Mouse (Mus musculus) lung, postnatal 0 days (tissue): ENCODE data around the gene Oxsm. TPM values are rescaled to one million over a fixed set of nuclear protein-coding genes. Genes with fewer than 3 reads are reported as not detected.

Source experiments
- ATAC-seq: fragments of 200-750 bp; cut with Nextera tagmentation; 2 replicates; pipeline ENCODE4 v1.8.0; 2017; ENCODE audit warnings: moderate library complexity
- DNase-seq: peaks from one replicate; pipeline ENCODE4 v3.0.0-alpha.2; 2016; ENCODE audit warnings: low spot score
- H3K27ac ChIP-seq: fragments of 300-500 bp; sonication (generic); 2 replicates; pipeline ENCODE4 v1.5.1; 2014; ENCODE audit warnings: antibody characterized with exemption, mild to moderate bottlenecking, low read length, mixed read lengths
- H3K27me3 ChIP-seq: fragments of 300-500 bp; sonication (generic); replicated peaks from 2 replicates; pipeline ENCODE4 v1.6.1; 2014; ENCODE audit warnings: low read length, mixed read lengths; ENCODE audit not compliant: insufficient read depth
- H3K36me3 ChIP-seq: fragments of 300-500 bp; sonication (generic); 2 replicates; pipeline ENCODE4 v1.6.1; 2014; ENCODE audit warnings: low read length, mixed read lengths; ENCODE audit not compliant: insufficient read depth
- H3K4me1 ChIP-seq: fragments of 300-500 bp; sonication (generic); 2 replicates; pipeline ENCODE4 v1.6.1; 2014; ENCODE audit warnings: antibody characterized with exemption, low read depth, low read length, mixed read lengths; ENCODE audit not compliant: insufficient read depth
- H3K4me2 ChIP-seq: fragments of 300-500 bp; sonication (generic); replicated peaks from 2 replicates; pipeline ENCODE4 v1.6.1; 2014; ENCODE audit warnings: low read depth, mild to moderate bottlenecking, low read length, moderate library complexity, mixed read lengths
- H3K4me3 ChIP-seq: fragments of 300-500 bp; sonication (generic); 2 replicates; pipeline ENCODE4 v1.5.1; 2014; ENCODE audit warnings: low read depth, low read length
- H3K9ac ChIP-seq: fragments of 300-500 bp; sonication (generic); replicated peaks from 2 replicates; pipeline ENCODE4 v1.6.1; 2014; ENCODE audit warnings: low read depth, mild to moderate bottlenecking
- H3K9me3 ChIP-seq: fragments of 300-500 bp; sonication (generic); 2 replicates; pipeline ENCODE4 v1.6.1; 2016; ENCODE audit warnings: low read length, mixed read lengths
- CTCF ChIP-seq: IDR thresholded peaks from 2 replicates; pipeline ENCODE4 v1.5.1; 2016; ENCODE audit warnings: antibody characterized with exemption, mild to moderate bottlenecking
- EP300 ChIP-seq: IDR thresholded peaks from 2 replicates; pipeline ENCODE4 v1.6.1; 2016; ENCODE audit warnings: antibody characterized with exemption, mild to moderate bottlenecking, control low read depth
- WGBS: fragments of 180-500 bp; shearing (Covaris S2); extraction: QIAGEN DNeasy Blood & Tissue Kit; methylation state at CpG from one replicate; pipeline ENCODE4 v1.1.7; 2014; 5-methylcytosine and 5-hydroxymethylcytosine counted together
- polyA plus RNA-seq: library from polyadenylated mRNA; unstranded; fragments of >200 nt; fragmentation: Nextera tagmentation; extraction: Ambion mirVana; gene quantifications from 2 replicates; pipeline ENCODE4 v1.2.1, GENCODE M21; 2015

The Oxsm gene
- polyA plus RNA-seq, 1 experiment from 2014 or later: 1.7 TPM

GRCm38 (mm10) chr14:16255745-16256144, 6.1 kb upstream of the Oxsm start:
- H3K4me2 ChIP-seq: no peak overlapping the region
- TF ChIP-seq EP300: no peak
- no peak for TF ChIP-seq CTCF
- DNase-seq: no peak
- ATAC-seq: no peak
- no peaks in the 10 kb centered on the region for H3K9me3 ChIP-seq
- no peak overlapping the region for H3K4me3 ChIP-seq
- H3K4me1 ChIP-seq: no peaks in the 10 kb centered on the region
- no peaks in the 10 kb centered on the region for H3K27me3 ChIP-seq
- H3K36me3 ChIP-seq: 0 out of 2 replicates have a peak, but pooled peaks cover 3% of the 10 kb centered on the region
- no peak overlapping the region for H3K9ac ChIP-seq
- no peak overlapping the region for H3K27ac ChIP-seq
- 86% methylated on average over 3 of the region's 3 CpGs for WGBS

- Histone ChIP-seq H3K4me3 (peak overlapping the region; percentile 70), H3K4me2 (peak overlapping the region; percentile 79), H3K36me3 (no peaks in the 10 kb centered on the region), H3K27me3 (no peaks in the 10 kb centered on the region), H3K4me1 (peaks cover 8% of the 10 kb centered on the region; the same call in 1 of the 2 replicates), H3K9ac (peak overlapping the region; percentile 95), H3K27ac (no peak overlapping the region), H3K9me3 (no peaks in the 10 kb centered on the region)
- no peak for DNase-seq
- no peak for ATAC-seq
- WGBS: 65% methylated on average over 3 of the region's 3 CpGs
- TF ChIP-seq CTCF (no peak), EP300 (no peak)
These were observed 491 bp upstream of the Oxsm start for GRCm38 (mm10) chr14:16250099-16250498.

- Histone ChIP-seq H3K9me3 (no peaks in the 10 kb centered on the region), H3K4me3 (peak overlapping the region; percentile 70), H3K36me3 (no peaks in the 10 kb centered on the region), H3K27ac (peak overlapping the region; percentile 96), H3K4me1 (peaks cover 15% of the 10 kb centered on the region; the same call in 1 of the 2 replicates), H3K27me3 (no peaks in the 10 kb centered on the region), H3K4me2 (peak overlapping the region; percentile 79), H3K9ac (peak overlapping the region; percentile 95)
- DNase-seq (no peak), ATAC-seq (no peak)
- 13% methylated on average over 9 of the region's 9 CpGs for WGBS
- TF ChIP-seq EP300 (no peak), CTCF (no peak)
These were observed 928 bp downstream of the Oxsm start for GRCm38 (mm10) chr14:16248603-16249157.

- Histone ChIP-seq H3K36me3 (no peaks in the 10 kb centered on the region), H3K9me3 (no peaks in the 10 kb centered on the region), H3K4me1 (peaks cover 15% of the 10 kb centered on the region; the same call in 1 of the 2 replicates), H3K4me3 (peak overlapping the region; percentile 70; the same call in 1 of the 2 replicates), H3K9ac (no peak overlapping the region), H3K4me2 (peak overlapping the region; percentile 79), H3K27ac (peak overlapping the region; percentile 96), H3K27me3 (no peaks in the 10 kb centered on the region)
- WGBS: 54% methylated on average over 3 of the region's 3 CpGs
- DNase-seq (peak; percentile 74), ATAC-seq (no peak)
- no peak for TF ChIP-seq CTCF
- TF ChIP-seq EP300: peak; percentile 75
These were observed 1.5 kb downstream of the Oxsm start for GRCm38 (mm10) chr14:16248135-16248534.

- H3K9me3 ChIP-seq: no peaks in the 10 kb centered on the region
- no peaks in the 10 kb centered on the region for H3K36me3 ChIP-seq
- peaks cover 15% of the 10 kb centered on the region; the same call in 1 of the 2 replicates for H3K4me1 ChIP-seq
- WGBS: 90% methylated on average over 2 of the region's 2 CpGs
- no peak overlapping the region for H3K4me2 ChIP-seq
- no peak overlapping the region for H3K4me3 ChIP-seq
- DNase-seq (no peak), ATAC-seq (no peak)
- no peak overlapping the region for H3K9ac ChIP-seq
- no peak for TF ChIP-seq EP300
- TF ChIP-seq CTCF: no peak
- no peaks in the 10 kb centered on the region for H3K27me3 ChIP-seq
- H3K27ac ChIP-seq: no peak overlapping the region
These were observed 3.2 kb downstream of the Oxsm start for GRCm38 (mm10) chr14:16246340-16246912.

- Histone ChIP-seq H3K4me2 (no peak overlapping the region), H3K4me1 (peaks cover 13% of the 10 kb centered on the region; the same call in 1 of the 2 replicates), H3K27me3 (no peaks in the 10 kb centered on the region), H3K9ac (no peak overlapping the region), H3K36me3 (no peaks in the 10 kb centered on the region), H3K9me3 (no peaks in the 10 kb centered on the region), H3K4me3 (no peak overlapping the region), H3K27ac (no peak overlapping the region)
- ATAC-seq (no peak), DNase-seq (no peak)
- 42% methylated on average over 1 of the region's 1 CpGs for WGBS
- no peak for TF ChIP-seq CTCF
- TF ChIP-seq EP300: no peak
These were observed 4.5 kb downstream of the Oxsm start for GRCm38 (mm10) chr14:16245127-16245526.
